Mouse (Mus musculus) right cerebral cortex, postnatal 36 days (tissue): ENCODE measurements around the gene Tnrc6b.
"Not testable (repeated sequence)": the region's sequence is repeated elsewhere in the genome, so short reads cannot be mapped to it uniquely, and the experiment has no call there.

Experiments used
- DNase-seq, 2 experiments: peaks; one replicate each; pipeline ENCODE4 v3.0.0; 2022; ENCODE audit warnings: low spot score in 2 of 2, mixed read lengths in 1 of 2

Tnrc6b gene

DNA sequence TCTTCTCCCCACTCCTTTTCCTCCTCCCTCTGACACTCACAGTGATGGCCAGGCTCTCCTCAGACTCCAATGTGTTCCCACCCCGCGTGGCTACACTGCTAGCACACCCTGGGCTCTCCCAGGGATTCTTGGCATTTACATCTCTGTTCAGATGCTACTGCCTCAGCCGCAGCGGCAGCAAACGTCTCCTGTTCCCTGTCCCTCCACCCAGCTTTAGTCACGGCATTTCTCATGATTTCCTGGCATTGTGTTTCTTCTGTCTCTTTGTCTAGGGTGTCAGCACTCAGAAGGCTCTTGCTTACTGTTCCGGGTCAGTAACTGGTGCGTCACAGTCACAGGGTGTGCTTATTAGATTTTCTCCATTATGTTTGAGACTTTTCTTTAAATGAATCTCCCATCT, 138.9 kb downstream of the Tnrc6b start:
- no peak for DNase-seq

DNA sequence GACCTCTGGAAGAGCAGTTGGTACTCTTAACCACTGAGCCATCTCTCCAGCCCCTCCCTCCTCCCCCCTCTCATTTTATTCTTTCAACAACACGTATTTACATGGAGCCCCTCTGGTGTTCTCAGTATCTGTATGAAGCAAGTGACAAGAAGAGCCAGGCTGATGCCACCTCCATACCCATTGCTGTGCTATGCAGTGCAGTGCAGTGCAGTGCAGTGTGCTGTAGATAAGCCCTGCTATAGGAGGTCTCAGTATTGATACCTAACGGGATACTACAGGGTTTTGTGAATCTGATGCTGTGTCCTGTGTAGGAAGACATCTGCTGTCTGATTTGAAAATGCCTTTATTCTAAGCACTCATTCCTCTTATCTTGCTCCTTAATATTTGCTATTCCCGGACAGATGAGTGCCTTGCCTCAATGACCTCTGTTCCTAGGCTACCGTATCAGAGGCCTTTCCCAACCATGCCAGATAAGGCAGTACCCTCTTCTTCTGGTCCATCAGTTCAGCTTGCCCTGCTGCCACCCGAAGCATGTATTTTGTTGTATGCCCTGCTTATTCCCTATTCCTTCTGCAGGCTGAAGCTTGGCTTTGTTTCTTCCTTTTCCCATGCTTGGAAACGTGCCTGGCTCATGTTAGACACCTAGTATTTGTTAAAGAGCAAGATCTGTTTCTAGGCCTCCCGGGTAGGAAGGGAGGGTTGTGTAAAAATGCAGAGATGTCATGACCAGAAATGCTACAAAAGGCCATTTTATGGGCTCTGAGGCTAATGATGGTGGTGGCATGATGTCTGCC, 139.8 kb downstream of the Tnrc6b start:
- no peak for DNase-seq

DNA sequence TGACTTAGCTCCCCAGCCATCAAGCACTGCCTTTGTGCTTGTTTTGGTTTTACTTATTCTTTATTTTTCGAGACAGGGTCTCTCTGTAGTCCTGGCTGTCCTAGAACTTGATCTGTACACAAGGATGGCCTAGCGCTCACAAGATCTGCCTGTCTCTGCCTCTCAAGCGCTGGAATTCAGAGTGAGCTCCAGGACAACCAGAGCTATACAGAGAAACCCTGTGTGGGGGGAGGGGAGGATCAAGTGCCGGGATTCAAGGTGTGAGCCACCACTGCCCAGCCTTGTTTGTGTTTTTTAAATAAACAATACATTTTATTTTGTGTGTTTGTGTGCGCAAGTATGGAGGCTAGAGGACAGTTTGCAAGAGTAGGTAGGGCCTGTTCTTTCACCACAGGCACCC, 141.0 kb downstream of the Tnrc6b start:
- no peak for DNase-seq

DNA sequence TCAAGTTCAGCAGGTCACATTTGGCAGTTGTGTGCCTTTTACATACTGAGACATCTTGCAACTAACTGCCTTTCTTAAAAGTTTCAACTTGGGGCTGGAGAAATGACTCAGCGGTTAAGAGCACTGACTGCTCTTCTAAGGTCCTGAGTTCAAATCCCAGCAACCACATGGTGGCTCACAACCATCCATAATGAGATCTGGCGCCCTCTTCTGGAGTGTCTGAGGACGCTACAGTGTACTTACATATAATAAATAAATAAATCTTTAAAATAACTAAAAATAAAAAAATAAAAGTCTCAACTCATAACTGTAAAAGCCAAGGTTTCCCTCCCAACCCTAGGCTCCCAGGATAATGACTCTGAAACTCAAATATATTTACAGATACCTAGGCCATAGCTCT, 141.4 kb downstream of the Tnrc6b start:
- DNase-seq = not testable (repeated sequence)

DNA sequence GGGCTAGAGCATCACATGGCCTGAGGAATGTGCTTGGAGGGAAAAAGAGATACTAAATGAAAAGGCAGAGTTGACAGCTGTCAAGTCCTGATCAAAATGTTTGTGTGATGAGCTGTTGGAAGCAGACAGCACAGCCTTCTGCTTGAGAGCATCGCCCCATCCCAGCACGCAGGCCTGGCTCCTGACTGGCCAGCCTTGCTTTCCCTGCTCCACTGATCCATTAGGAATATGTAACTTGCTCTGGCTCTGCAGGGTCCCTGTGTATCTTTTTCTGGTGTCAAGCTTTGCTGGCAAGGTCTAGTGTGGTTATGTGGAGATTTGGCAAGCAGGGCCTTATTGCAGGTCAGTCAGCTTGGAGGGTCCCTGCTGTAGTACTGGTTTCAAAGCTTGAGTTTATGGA, 148.3 kb downstream of the Tnrc6b start:
- DNase-seq = no peak

DNA sequence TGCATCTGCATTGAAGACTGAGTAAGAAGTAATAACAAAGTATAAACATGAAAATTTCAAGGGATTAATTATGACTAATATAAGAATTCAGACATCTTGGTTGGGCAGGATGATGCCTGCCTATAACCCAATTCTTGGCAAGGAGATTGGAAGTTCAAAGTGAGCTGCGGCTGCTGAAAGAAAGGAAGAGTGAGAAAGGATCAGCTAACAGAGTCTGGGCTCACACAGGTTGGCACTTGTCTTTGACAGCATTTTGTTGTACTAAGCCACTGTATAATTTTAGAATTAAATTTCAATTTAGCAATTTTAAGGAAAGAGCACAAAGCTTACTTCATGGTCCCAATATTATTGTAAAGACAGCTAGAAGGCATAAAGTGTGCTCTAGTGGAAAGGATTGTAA, 150.2 kb downstream of the Tnrc6b start:
- no peak for DNase-seq

DNA sequence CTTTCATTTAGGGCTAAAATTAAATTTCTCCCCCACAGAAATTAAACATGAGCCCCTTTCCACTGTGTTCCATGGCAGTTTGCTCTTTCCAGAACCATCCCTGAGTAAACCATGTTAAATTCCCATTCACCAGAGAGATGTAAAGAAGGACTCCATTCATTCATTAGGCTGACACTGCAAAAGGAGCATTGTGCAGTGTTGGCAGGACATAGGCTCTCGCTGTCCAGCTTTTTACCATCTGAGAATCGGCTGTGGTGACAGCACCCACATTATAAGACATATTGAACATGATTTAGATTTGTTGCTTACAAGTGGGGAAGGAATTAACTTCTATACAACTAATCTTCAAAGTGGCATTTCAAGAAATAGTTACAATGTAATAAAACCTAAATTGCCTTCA, 150.9 kb downstream of the Tnrc6b start:
- DNase-seq = no peak

DNA sequence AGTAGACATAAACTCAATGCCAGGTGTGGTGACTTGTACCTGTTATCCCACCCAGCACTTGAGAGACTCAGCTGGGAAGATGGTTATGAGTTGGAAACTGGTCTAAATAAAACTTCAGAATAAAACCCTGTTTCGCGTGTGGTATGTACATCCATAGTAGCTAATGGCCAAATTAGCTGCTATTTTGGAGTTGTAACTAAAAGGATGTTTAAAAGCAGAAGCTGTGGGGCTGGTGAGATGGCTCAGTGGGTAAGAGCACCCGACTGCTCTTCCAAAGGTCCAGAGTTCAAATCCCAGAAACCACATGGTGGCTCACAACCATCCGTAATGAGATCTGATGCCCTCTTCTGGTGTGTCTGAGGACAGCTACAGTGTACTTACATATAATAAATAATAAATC, 157.5 kb downstream of the Tnrc6b start:
- not testable (repeated sequence) for DNase-seq

DNA sequence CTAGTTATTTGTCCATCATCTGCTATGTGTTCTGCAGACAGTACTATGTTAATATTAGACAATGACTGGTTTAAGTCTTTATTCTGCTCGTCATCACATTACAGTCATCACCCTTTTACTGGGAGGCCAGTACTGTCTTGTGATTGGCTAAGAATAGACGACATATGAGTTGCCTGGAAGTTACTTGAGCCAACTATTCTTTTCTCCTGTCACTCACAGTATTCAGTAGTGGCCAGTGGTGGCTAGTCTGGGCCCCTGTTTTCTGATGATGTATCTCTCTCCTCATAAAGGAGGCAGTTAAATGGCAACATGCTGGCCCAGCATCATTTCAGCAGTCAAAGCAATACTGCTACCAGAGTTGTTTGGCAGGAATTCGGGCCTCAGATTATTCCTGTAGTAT, 163.6 kb downstream of the Tnrc6b start:
- DNase-seq = no peak

DNA sequence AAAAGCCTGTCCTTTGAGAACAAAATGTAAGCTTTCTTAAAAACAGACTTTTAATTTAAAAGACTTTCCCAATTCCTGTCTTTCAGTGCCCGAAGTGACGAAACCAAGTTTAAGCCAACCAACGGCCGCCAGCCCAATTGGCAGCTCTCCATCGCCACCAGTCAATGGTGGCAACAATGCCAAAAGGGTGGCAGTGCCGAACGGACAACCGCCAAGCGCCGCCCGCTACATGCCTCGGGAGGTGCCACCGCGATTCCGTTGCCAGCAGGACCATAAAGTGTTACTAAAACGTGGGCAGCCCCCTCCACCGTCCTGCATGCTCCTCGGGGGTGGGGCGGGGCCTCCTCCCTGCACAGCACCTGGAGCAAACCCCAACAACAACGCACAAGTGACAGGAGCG, 165.1 kb downstream of the Tnrc6b start:
- peak in 1 of 2 experiments; percentile 16 for DNase-seq

DNA sequence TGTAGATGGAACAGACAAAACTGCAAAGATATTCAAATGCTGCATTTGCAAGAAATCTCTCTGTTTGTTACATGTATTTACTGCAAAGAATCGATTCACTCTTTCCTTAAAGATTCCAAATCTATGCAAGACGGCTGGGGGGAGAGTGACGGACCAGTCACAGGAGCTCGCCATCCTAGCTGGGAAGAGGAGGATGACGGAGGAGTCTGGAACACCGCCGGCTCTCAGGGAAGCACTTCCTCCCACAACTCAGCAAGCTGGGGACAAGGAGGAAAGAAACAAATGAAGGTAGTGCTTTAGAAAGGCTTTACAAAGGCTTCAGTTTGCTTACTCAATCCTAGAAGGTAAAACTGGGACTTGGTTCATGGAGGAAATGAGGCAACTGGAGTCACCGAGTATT, 173.0 kb downstream of the Tnrc6b start:
- peak in 1 of 2 experiments; percentile 21 for DNase-seq

DNA sequence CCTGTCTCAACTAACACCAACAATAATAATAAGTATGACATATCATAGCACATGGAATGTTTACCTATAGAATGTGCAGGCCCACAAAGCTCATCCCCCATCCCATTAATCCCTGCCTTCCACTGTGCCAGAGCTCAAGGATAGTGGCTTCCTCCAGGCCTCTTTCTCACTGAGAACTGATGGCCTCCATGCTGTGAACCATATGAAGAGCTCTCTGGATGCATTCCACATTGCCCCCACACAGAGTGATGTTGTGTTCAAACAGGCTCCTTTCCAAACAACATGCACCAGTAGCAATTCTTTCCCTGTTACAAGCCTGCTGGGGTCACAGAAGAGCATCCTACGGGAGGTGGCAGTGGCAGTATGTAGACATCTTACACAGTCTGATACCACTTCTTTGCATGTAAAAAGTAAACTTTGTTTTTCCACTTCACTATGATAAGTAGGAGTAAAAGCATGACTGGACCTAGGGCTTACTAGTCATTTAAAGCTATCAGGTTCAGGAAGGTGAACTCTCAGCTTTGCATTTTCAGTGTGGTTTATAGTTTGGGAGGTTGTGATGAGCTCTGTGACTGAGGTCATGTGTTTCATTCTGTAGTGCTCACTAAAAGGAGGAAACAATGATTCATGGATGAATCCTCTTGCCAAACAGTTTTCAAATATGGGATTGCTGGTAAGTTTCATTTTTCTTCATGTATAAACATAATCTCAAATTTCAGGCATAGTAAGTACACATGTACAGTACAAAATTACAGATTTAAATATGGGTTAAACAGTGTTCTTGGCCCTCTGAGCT, 175.4 kb downstream of the Tnrc6b start:
- no peak for DNase-seq

DNA sequence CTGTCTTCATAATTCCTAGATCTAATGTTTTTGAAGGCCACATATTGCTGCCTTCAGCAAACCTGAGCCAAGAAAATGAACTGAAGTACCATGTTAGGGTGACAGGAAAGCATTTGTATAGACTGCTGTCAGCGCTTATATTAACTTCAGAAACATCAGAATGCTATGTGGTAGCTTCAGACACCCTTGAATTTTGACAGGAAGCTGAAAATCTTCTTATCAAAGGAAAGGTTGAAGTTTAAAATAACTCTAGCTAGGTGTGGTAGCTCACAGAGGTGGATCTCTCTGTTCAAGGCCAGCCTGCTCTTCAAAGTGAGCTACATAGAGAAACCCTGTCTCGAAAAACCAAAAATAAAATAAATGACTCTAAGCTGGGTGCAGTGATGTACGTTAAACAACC, 181.2 kb downstream of the Tnrc6b start:
- DNase-seq = no peak

DNA sequence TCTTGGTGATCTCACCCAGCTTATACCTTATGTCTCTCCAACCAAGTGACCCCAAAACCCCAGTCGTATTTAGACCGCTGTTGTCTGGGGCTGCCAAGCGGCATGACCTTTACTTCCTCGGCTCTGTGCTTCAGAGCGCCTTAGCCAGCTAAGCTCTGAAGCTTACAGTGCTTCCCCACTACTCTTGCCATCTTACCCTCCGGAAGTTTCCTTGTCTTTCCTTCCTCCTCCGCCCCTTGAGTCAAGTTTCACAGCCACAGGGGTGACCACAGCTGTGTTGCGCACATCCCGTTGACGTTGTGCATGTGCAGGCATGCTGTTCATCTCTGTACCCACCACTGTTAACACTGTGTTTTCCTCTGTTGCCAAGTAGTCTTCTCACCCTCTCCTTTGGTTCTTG, 185.6 kb downstream of the Tnrc6b start:
- DNase-seq = no peak

DNA sequence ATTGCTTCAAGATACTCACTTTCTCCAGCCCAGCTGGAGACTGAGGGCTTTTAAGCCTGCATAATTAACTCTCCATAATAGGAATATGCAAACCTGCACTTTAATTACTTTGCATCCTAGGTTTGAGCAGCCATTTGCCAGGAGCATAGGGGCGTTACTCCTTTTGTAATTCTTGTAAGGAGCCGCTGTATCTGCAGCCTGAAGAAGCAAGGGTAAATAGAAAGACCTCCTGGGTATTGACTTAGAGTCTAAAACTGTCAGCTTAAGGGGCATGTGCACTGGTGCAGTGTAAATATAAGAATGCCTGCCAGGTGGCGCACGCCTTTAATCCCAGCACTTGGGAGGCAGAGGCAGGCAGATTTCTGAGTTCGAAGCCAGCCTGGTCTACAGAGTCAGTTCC, 186.8 kb downstream of the Tnrc6b start:
- DNase-seq = no peak

DNA sequence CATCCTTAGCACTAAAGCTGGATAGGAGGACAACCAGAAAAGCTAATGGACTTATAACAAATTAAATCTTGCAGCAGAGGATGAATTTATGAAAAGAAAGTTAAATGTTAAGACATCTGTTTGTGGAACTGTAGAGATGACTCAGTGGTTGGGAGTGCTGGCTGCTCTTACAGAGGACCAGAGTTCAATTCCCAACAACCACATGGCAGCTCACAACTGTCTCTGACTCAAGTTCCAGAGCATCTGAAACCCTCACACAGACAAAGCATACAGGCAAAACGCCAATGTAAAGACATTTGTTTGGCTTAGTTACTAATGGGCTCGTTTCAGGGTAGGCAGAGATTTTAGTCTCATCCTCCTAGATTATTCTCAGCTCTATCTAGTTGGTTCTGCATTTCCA, 188.7 kb downstream of the Tnrc6b start:
- no peak for DNase-seq

DNA sequence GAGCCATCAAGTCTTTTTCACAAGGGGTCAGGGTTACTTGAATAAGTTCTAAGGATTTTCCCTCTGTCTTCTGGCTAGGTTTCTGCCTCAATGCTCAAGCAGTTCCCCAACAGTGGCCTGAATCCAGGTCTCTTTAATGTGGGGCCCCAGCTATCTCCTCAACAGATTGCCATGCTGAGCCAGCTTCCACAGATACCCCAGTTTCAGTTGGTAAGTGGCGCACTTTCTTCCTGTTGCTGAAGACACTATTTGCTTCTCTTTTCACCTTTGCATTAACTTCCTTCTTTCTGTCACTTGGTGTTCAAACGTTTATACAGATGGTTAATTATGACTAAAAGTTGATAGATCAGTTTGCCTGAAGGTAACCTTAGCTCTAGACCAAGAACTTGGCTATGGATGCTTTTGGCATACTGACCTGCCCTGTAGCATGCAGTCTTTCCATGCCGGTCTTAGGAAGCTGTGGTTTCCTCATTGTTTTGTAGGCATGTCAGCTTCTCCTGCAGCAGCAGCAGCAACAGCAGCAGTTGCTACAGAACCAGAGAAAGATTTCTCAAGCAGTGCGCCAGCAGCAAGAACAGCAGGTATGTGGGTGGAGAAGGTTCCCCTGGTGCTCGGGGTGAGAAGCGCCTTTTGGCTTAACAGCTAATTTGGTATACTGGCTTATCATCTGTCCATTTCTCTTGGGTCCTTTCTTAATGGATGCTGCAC, 190.8 kb downstream of the Tnrc6b start:
- peak in 1 of 2 experiments; percentile 29 for DNase-seq

DNA sequence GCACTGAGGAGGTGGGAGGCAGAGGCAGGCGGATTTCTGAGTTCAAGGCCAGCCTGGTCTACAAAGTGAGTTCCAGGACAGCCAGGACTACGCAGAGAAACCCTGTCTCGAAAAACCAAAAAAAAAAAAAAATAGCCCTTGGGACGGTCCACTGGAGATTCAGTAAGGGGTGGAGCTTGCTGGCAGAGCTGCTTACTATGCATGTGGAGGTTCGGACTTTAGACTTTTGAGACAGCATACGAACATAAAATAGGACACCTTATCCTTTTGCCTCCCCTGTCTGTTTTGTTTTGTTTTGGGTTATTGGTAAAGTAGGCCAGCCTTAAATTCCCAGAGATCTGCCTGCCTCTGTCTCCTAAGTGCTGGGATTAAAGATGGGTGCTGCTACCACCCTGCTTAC, 193.7 kb downstream of the Tnrc6b start:
- DNase-seq = not testable (repeated sequence)

DNA sequence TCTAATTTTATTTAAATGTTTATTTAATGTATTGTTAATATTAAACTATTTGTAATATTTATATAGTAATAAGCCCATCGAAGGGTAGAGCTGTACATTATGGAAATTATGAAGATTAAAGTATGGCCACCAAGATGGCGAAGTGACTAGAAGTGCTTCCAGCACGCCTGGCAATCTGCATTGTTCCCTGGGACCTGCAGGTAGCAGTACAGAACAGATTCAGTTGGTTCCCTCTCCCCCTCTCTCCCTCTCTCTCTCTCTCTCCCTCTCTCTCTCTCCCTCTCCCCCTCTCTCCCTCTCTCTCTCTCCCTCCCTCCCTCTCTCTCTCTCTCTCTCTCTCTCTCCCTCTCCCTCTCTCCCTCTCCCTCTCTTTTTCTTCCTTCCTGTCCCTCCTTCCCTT, 199.1 kb downstream of the Tnrc6b start:
- DNase-seq = no peak

DNA sequence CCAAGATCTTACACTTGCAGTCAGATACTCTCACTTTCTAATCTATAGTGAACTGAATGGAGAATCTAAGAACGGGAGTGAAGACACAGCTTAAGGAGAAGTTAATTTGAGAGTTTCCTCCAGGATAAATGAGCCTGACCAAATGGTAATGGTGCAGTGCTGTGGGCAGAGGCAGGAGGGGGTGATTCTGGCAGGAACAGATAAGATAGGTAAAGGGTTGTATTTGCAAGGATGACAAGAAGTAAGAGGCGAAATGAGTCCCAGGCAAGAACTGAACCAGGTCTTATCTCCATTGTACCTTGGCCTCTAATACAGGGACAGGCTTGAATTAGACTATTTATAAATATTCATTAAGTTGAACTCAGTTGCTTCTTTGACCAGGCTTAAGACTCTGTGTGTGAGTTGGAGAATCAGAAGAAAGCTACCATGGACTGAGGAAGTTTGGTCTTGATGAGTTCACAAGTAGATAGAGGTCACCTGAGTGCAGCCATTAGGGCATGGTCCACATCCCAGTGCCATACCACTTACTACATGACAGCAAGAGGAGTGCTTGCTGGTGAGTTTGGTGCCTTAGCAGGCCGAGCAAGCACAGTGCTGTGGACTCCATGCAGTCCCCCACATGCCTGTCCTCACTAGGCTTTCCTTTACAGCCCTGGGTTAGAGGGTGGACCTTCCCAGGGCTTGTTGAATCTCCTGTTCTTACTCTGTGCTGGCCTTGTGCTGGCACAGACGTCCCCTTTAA, 199.8 kb downstream of the Tnrc6b start:
- DNase-seq = no peak

DNA sequence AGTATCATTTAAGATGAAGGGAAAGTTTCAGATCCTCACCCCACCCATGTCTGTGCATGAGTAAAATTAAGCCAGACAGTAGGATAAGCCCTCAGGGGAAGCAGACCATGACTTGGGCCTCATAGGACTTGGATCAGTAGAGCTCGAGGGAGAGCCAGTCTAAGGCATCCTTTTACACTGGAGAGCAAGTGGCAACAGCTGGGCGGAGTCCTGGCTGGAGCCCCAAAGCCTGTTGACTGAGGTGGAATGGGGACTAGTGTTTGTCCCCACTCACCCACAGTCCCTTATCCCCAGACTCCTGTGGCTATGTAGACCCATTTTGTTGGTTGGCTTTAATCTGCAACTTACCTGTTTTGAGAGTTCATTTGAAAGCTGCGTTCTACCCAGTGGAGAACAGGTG, 201.1 kb downstream of the Tnrc6b start:
- no peak for DNase-seq

DNA sequence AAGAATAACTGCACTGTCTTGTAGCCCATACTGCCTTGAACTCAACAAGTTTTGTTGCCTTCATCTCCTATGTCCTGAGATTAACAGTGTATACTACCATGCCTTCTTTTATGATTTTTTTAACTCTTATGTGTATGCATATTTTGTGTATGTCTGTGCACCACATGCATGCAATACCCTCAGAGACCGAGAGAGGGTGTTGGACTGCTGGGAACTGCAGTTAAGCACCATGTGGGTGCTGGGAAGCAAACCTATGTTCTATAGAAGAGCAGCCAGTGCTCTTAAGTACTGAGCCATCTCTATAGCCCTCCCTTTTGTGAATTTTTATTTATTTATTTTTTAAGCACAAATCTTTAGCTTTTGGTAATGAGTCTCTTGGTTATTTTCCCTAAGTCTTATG, 202.7 kb downstream of the Tnrc6b start:
- DNase-seq = no peak
